Mouse (Mus musculus): ENCODE data around the gene Cblb.

The Cblb gene

GRCm38 (mm10) chr16:52071766-52072209, 40.8 kb downstream of the Cblb start:
- DNase-seq (ENCODE audit: low spot score) = no peak

- DNase-seq (ENCODE audit: low spot score) = no peak
These were observed 45.6 kb downstream of the Cblb start for GRCm38 (mm10) chr16:52076652-52077051.

- DNase-seq (ENCODE audit: low spot score) = no peak
These were observed 46.9 kb downstream of the Cblb start for GRCm38 (mm10) chr16:52077901-52078300.

DNA sequence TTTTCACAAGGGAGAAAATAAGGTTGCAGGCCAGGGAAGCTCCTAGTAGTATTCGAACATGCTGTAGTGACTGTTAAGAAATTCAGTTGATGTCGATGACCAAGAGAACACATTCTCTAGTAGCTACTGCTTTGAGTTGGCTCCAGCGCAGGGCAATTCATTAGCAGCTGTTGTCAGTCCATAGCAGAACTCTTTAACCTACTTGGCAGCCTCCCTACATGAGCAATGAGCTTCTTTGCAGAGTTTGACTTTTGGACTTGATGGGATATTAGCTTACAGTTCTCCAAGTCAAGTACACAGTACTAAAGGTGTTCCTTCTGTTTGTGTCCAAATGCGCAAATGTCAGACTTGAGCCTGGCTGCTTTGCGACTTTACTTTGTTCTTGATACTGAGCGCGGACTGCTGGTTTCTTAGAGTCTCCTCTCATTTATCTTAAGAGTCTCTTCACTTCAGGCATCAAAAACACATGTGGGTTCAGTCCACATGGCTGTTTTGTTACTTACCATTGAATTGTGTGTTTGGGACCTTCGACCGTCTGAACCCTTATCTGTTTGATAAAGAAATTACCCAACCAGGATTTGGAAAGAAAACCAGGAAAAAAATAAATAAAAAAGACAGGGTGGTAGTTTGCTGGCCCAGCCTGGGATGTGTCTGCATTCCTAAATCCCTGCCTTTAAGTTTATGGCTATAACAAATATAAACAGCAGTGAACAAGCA, 47.9 kb downstream of the Cblb start:
- peak; percentile 33 for DNase-seq (ENCODE audit: low spot score)

- peak; percentile 26 for DNase-seq (ENCODE audit: low spot score)
These were observed 48.4 kb downstream of the Cblb start for GRCm38 (mm10) chr16:52079475-52079823.

GRCm38 (mm10) chr16:52080619-52081395, 49.8 kb downstream of the Cblb start:
- no peak for DNase-seq (ENCODE audit: low spot score)

DNA sequence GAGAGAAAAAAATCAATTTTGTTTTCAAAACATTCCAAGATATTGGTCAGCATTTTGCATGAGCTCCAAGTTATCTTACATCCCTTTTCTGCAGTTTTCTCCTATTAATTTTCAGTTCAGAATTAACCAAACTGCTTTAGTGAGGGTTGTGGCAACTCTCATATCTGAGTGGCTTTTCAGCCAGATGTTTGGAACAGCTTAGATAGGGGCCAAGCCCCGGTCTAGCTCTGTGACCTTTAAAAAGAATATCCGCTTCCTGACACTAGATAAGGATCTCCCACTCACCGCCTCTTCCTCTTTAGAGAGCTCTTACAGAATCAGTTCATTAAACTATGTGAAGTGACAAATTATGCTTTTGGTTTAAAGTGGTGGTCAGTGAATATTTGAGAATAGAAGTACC, 50.7 kb downstream of the Cblb start:
- DNase-seq (ENCODE audit: low spot score) = no peak

- DNase-seq (ENCODE audit: low spot score) = no peak
These were observed 55.9 kb downstream of the Cblb start for GRCm38 (mm10) chr16:52086793-52087450.

- no peak for DNase-seq (ENCODE audit: low spot score)
These were observed 58.3 kb downstream of the Cblb start for GRCm38 (mm10) chr16:52089354-52089753.

DNA sequence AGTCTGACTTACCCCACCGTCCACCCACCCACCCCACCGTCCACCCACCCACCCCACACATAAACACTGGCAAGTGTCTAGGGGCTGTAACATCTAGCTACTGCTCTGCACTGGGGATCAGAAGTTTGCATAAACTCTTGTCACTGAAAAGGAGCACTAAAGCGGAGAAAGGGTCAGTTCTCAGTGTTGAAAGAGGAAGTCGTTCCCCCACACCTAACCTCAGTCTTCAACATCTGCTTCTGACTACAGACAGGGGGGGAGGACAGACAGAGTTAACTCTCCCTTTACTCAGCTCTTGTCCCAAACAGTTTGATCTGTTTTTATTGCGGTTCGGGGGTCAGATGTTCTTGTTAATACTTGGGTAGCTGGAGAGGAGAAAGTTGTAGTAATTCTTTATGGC, 59.9 kb downstream of the Cblb start:
- no peak for DNase-seq (ENCODE audit: low spot score)

- no peak for DNase-seq (ENCODE audit: low spot score)
These were observed 62.6 kb downstream of the Cblb start for GRCm38 (mm10) chr16:52093325-52094253.

- peak; percentile 73 for DNase-seq (ENCODE audit: low spot score)
These were observed 63.9 kb downstream of the Cblb start for GRCm38 (mm10) chr16:52094735-52095459.

DNA sequence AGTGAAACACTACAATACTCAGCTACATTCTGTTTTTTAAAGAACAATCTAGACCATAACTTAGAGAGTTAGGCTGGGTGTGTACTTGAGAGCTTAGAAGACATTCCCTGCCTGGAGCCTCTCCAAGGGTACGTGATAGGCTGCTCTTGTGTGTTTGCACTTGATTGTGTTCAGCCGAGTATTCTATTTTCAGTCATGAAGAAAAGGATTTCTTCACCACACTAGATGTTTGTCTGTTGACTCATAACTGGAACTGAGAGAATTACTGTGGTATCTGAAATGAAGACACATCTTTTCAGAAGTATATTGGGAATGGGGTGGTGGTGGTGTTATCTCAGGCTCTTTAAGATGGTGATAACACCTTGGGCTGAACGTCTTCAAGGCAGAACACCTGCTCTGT, 64.6 kb downstream of the Cblb start:
- DNase-seq (ENCODE audit: low spot score) = peak; percentile 71

DNA sequence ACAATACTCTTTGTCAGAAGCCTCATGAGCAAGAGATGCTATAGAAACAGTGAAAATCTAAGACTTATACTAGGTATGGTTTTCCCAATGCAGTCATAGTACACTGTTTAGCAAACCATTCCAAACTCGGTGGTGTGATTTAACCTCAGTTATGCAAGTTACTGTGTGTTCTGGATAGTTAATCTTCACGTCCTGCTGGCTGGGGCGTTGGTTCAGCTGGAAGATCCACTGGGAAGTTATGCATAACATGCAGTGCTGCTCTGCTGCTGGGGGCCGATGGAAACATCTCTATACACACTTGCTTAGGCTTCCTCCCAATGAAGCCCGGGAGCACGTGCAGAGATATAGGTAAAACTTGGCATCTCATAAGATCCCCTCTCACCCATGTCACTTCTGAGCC, 69.4 kb downstream of the Cblb start:
- DNase-seq (ENCODE audit: low spot score) = no peak

DNA sequence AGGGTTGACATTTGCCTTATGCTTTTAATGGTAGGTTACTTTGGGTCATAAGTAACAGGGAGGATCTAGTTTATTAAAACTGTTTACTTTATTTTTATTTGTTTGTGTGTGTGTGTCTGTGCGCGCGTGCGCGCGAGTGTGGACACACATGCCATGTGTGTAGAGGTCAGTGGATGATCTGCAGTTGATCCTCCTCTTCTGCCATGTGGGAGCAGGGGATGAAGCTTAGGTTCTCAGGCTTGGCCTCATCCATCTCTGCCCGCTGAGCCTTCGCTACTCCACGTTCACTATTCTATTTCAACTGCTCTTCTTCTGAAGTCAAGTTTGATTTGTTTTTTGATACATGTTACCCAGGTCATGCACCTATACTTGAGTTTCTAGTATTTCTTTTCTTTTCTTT, 73.6 kb downstream of the Cblb start:
- DNase-seq (ENCODE audit: low spot score) = no peak

DNA sequence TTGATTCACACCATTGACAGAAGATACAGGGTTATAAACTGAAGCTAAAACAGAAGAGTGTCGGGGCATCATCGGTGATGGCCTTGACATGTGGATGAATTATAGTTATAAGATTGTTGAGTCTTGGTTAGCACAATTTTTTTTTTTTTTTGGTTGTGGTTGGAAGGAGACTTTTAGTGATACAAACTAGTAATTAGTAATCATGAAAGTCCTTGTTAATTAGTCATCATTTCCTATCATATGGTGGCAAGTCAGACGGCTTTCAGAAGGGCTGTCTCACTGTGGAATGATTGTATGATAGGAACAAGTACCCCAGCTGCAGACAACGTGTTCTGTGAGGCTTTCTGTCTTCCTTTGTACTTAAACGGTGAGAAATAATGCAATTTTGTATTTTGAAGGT, 76.8 kb downstream of the Cblb start:
- DNase-seq (ENCODE audit: low spot score) = no peak

DNA sequence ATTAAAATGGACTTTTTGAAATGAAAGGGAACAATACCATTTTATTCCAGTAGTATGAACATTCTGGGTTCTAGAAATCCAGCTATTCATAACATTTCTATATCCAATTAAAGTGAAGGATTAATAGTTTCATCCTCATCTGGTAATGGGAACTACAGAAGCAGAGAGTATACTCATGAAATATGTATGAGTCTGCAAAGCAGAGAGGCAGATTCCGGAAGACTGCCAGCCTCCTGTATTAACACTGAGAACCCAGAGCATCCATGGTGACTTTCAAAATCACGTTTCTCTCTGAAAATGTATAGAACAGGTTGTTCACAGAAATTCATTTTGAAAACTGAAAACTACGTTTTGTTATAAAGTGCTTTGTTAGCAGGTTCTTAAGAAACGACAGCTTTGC, 83.4 kb downstream of the Cblb start:
- no peak for DNase-seq (ENCODE audit: low spot score)

DNA sequence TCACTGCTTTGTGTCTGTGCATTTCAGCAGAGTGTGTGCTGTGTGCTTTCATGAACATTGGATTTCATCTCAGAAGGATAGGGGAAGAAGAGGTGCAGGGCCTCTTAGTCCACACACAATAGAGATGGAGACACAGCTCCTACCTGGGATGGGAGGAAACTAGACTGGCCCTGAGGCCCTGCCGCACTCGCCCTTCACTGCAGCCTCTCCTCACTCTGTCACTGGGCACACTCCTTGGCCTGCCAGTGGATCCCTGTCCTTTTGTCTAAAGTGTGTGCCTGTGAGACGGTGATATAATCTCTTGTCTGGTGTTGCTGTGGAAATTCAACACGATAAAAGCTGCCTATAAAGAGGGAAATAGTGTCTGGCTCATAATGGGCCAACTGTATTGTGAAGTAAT, 88.0 kb downstream of the Cblb start:
- DNase-seq (ENCODE audit: low spot score) = no peak

DNA sequence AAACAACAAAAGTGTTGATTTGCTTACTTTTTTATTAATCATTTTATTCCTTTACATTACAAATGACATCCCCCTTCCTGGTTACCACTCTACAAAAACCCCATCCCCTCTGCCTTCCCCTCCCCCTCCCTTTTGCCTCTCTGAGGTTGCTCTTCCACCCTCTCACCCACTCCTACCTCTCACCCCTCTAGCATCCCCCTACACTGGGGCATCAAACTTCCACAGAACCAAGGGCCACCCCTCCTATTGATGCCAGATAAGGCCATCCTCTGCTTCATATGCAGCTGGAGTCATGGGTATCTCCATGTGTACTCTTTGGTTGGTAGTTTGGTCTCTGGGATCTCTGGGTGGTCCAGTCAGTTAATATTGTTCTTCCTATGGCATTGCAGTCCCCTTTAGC, 93.9 kb downstream of the Cblb start:
- DNase-seq (ENCODE audit: low spot score) = no peak

DNA sequence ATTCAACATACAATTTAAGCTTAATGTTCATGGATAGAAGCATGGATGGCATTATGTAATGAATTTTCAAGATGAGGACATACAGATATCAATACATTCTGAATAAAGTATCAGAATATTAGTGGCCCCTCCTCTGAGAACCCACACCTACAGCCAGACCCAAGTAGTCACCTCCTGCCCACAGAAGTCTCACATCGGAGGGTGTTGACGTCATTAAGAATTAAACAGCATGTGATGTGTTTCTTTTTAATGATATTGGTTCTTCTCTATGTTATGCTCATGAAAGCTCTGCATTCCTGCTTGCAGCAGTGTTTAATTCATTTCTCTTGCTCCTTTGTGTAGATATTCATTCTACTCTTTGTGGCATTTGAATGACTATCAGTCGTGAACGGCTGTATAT, 94.9 kb downstream of the Cblb start:
- DNase-seq (ENCODE audit: low spot score) = no peak

DNA sequence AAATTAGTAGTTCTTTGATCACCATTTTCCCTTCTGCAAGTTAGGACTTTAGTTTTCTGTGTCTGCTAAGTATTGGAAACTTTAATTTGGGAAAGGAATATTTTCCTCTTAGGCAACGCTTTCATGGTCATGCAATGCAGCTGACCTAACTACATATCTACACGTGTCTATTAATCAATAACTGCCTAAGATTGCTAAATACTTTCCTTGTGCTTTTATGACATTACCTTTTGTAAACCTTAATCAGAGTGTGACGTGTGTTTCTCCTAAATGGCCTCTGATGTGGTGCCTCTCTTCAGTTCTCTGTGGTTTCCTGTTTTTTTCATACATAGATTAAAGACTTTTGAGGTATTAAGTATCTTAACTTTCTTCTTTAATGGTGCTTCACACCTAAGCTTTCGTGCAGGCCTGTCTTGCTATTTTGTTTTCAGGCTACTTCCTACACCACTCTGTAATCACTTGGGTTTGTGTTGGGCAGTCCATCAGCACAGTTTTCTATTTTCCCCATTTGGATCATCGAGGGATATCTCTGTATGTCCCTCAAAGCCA, 98.4 kb downstream of the Cblb start:
- DNase-seq (ENCODE audit: low spot score) = no peak
